Mouse (Mus musculus) neural tube, postnatal 0 days (tissue): ENCODE results near the gene Tas2r107. TPM values are rescaled to one million over a fixed set of nuclear protein-coding genes. Genes with fewer than 3 reads are reported as not detected.

ENCODE experiments used
- polyA plus RNA-seq: library from polyadenylated mRNA; unstranded; fragments of >200 nt; fragmentation: Nextera tagmentation; extraction: Ambion mirVana; gene quantifications from 2 replicates; pipeline ENCODE4 v1.2.1, GENCODE M21; 2015

The Tas2r107 gene
- polyA plus RNA-seq, result not detected in 2 replicates

DNA sequence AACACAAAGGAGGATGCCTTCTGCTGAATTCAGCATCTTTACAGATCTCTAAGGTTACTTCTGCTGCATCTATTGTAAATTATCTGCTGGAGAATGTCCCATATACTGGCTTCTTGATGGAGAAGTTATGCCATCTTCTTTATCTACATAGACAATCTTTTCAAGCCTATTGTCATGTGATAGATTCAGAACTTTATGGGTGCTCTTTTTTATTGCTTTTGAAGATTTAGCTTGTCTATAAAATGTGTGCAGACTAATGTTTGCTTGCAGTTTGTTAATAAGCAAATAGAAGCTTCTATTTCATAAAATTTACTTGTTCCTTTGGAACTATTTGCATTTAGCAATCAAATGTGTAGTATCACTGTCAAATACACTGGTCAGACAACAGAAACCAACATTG, at the start of gene Tas2r107:
Gene Tas2r107, minus strand, starts transcription at position 101 of the 400 bp plus-strand sequence.

DNA sequence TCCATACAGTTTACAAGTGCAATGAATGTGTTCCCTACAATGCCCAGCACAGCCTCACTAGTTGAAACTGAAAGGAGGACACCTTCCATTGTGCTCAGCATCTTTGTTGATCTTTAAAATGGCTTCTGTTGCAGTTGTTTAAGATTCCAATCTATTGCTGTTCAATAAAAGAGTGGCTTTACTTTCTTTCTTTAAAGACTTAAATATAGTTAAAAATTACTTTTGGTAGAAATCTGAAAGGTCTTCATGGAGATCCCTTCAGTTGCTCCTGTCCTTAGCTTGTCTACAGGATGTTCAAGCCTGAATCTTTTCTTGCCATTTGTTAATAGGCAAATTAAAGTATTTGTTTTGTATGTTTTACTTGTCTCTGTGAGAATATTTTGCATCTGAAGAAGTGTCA, 30.0 kb upstream of the Tas2r107 start, which contains the start of gene Tas2r114:
Gene Tas2r114, minus strand, starts transcription at position 101 of the 400 bp plus-strand sequence.

DNA sequence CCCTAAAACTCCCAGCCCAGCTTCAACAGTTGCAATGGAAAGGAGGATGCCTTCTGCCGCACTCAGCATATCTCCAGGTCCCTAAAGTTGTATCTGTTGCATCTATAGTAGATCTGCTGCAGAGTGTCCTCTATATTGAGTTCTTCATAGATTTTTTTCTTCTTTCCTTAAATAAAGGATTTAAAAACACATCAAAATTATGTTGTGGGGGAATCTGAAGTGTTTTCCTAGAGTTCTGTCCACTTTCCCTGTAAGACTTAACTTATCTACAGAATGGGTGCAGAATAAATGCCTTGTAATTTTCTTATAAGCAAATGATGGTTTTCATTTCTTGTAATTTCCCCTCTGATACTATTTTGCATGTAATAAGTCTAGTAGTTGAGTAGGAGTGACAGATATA, 27.4 kb upstream of the Tas2r107 start, which contains the start of gene Tas2r105:
Gene Tas2r105, minus strand, starts transcription at position 101 of the 400 bp plus-strand sequence.

DNA sequence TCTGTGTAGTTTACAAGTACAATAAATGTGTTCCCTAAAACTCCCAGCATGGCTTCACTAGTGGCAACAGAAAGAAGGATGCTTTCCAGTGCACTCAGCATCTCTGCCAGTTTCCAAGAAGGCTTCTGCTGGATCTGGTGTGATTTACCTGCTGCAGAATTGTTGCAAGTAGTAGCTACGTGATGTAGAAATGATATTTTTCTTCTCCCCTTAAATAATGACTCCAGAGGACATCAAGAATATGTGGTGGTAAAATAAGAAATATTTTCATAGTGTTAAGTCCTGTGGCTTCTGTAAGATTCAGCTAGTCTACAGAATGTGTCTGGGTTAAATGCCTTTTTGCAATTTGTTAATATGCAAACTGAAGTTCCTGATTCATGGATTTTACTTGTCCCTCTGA, 25.7 kb upstream of the Tas2r107 start, which contains the start of gene Tas2r104:
Gene Tas2r104, minus strand, starts transcription at position 101 of the 400 bp plus-strand sequence.

DNA sequence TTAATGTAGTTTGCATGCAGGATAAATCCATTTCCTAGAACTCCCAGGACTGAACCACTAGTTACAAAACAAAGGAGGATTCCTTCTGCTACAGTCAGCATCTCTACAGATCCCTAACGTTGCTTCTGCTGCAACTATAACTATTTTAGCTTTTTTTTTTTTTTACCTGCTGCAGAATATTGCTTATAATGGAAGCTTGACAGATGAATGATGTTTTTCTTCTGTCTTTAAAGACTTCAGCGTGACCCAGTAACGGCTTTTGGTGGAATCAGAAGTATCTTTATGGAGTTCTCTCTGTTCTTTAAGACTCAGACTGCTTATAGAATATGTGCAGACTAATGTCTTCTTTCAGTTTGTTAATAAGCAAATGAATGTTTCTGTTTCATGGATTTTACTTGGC, 18.8 kb upstream of the Tas2r107 start, which contains the start of gene Tas2r106:
Gene Tas2r106, minus strand, starts transcription at position 101 of the 400 bp plus-strand sequence.

DNA sequence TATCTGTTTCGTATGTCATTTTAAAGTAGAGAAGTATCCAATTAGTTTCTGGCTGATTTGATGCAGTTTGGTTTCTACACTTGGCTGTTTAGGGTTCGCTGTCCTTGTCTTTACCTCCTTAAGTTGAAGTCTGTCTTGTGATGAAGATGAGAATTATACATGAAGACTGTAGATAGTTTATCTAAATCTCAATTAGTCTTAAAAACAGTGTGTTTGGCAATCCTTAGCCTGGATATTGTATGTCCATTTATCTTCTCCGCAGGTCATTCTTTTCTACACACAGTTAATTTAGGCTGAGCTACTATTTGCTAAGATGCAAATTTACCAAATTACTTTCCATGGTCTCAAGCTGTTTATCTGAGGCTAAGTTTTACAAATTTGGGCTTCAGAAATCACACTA, 29.1 kb downstream of the Tas2r107 start, which contains the start of gene Tas2r130:
Gene Tas2r130, minus strand, starts transcription at position 101 of the 400 bp plus-strand sequence.

Other genes with a start within 250 kb of the Tas2r107 start
- not detected in 2 replicates for gene 5430401F13Rik, start 173.7 kb downstream of the Tas2r107 start, polyA plus RNA-seq
- gene Gm6619, start 173.7 kb downstream of the Tas2r107 start, polyA plus RNA-seq, result not detected in 2 replicates
- gene Tas2r130, start 29.2 kb downstream of the Tas2r107 start, polyA plus RNA-seq, result not detected in 2 replicates
- not detected in 2 replicates for gene Tas2r106, start 18.7 kb upstream of the Tas2r107 start, polyA plus RNA-seq
- not detected in 2 replicates for gene Tas2r104, start 25.6 kb upstream of the Tas2r107 start, polyA plus RNA-seq
- gene Tas2r105, start 27.3 kb upstream of the Tas2r107 start, polyA plus RNA-seq, result not detected in 2 replicates
- not detected in 2 replicates for gene Tas2r114, start 29.9 kb upstream of the Tas2r107 start, polyA plus RNA-seq